Mouse (Mus musculus) lung, embryonic 14.5 days (tissue): ENCODE results near the gene Kctd6. TPM values are rescaled to one million over a fixed set of nuclear protein-coding genes. Genes with fewer than 3 reads are reported as not detected.

Source experiments
- ATAC-seq: fragments of 200-750 bp; cut with Nextera tagmentation; 2 replicates; pipeline ENCODE4 v1.8.0; 2017; ENCODE audit warnings: mild to moderate bottlenecking, moderate TSS enrichment, moderate library complexity; ENCODE audit not compliant: insufficient read depth
- DNase-seq: peaks from one replicate; pipeline ENCODE4 v3.0.0-alpha.2; 2015
- H3K27ac ChIP-seq: fragments of 300-500 bp; sonication (generic); 2 replicates; pipeline ENCODE4 v1.5.1; 2014; ENCODE audit warnings: low read depth, mild to moderate bottlenecking, moderate library complexity
- H3K27me3 ChIP-seq: fragments of 300-500 bp; sonication (generic); 2 replicates; pipeline ENCODE4 v1.6.1; 2014; ENCODE audit warnings: low read length, control low read depth; ENCODE audit not compliant: insufficient read depth
- H3K36me3 ChIP-seq: fragments of 300-500 bp; sonication (generic); 2 replicates; pipeline ENCODE4 v1.6.1; 2014; ENCODE audit warnings: control low read depth; ENCODE audit not compliant: insufficient read depth
- H3K4me1 ChIP-seq: fragments of 300-500 bp; sonication (generic); 2 replicates; pipeline ENCODE4 v1.6.1; 2014; ENCODE audit warnings: antibody characterized with exemption, control low read depth; ENCODE audit not compliant: insufficient read depth
- H3K4me2 ChIP-seq: fragments of 300-500 bp; sonication (generic); 2 replicates; pipeline ENCODE4 v1.6.1; 2014; ENCODE audit warnings: mild to moderate bottlenecking
- H3K4me3 ChIP-seq: fragments of 300-500 bp; sonication (generic); 2 replicates; pipeline ENCODE4 v1.5.1; 2014; ENCODE audit warnings: low read depth, low read length
- H3K9ac ChIP-seq: fragments of 300-500 bp; sonication (generic); 2 replicates; pipeline ENCODE4 v1.6.1; 2014
- H3K9me3 ChIP-seq: fragments of 300-500 bp; sonication (generic); 2 replicates; pipeline ENCODE4 v1.6.1; 2016; ENCODE audit warnings: low read depth, low read length, control low read depth
- CTCF ChIP-seq: IDR thresholded peaks from 2 replicates; pipeline ENCODE4 v1.5.1; 2016; ENCODE audit warnings: antibody characterized with exemption, low read depth
- WGBS: fragments of 180-500 bp; shearing (Covaris S2); extraction: QIAGEN DNeasy Blood & Tissue Kit; methylation state at CpG from one replicate; pipeline ENCODE4 v1.1.7; 2014; 5-methylcytosine and 5-hydroxymethylcytosine counted together
- polyA plus RNA-seq: library from polyadenylated mRNA; unstranded; fragments of >200 nt; fragmentation: Nextera tagmentation; extraction: Ambion mirVana; gene quantifications from 2 replicates; pipeline ENCODE4 v1.2.1, GENCODE M21; 2014

The Kctd6 gene
- polyA plus RNA-seq, 1 experiment from 2014 or later = 16.6 TPM

- no peak overlapping the region for H3K4me3 ChIP-seq
- no peak overlapping the region for H3K27ac ChIP-seq
- DNase-seq = no peak
- H3K9ac ChIP-seq = no peak overlapping the region
- H3K36me3 ChIP-seq = no peaks in the 10 kb centered on the region
- no peaks in the 10 kb centered on the region for H3K27me3 ChIP-seq
- H3K4me1 ChIP-seq = no peaks in the 10 kb centered on the region
- TF ChIP-seq CTCF = no peak
- no peak overlapping the region for H3K4me2 ChIP-seq
- no peaks in the 10 kb centered on the region for H3K9me3 ChIP-seq
- 68% methylated on average over 4 of the region's 4 CpGs for WGBS
- no peak for ATAC-seq
Observed at GRCm38 (mm10) chr14:8180371-8181035, 33.4 kb upstream of the Kctd6 start.

DNA sequence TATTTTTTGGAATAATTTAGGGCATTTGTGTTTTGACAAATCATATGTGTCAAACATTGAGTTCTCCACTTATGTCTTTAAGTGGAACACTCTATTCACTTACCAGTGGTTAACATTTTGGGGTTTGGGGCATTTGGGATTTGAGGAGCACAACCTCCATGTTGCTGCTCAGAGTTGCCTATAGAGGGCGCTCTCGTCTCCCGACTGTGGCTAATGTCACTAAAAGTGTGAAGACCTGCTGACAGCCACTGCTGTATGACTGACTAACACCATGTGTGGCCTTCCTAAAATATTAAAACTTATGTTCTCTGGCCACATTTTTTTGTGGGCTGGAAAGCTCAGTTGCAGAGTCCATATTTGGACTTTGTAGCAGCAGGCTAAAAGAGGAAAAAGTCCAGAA is 30.6 kb upstream of the Kctd6 start:
- H3K4me3 ChIP-seq = no peak overlapping the region
- ATAC-seq (no peak), DNase-seq (no peak)
- H3K36me3 ChIP-seq = no peaks in the 10 kb centered on the region
- no peak overlapping the region for H3K9ac ChIP-seq
- H3K9me3 ChIP-seq = no peaks in the 10 kb centered on the region
- no peaks in the 10 kb centered on the region for H3K27me3 ChIP-seq
- no peak overlapping the region for H3K27ac ChIP-seq
- H3K4me1 ChIP-seq = no peaks in the 10 kb centered on the region
- no peak overlapping the region for H3K4me2 ChIP-seq
- TF ChIP-seq CTCF = peak; percentile 26; the same call in 1 of the 2 replicates
- 58% methylated on average over 3 of the region's 3 CpGs for WGBS

- ATAC-seq (no peak), DNase-seq (peak; percentile 44)
- no peaks in the 10 kb centered on the region for H3K9me3 ChIP-seq
- WGBS = 82% methylated on average over 6 of the region's 6 CpGs
- TF ChIP-seq CTCF = no peak
- no peaks in the 10 kb centered on the region for H3K27me3 ChIP-seq
- H3K36me3 ChIP-seq = no peaks in the 10 kb centered on the region
- H3K4me3 ChIP-seq = no peak overlapping the region
- no peak overlapping the region for H3K27ac ChIP-seq
- no peak overlapping the region for H3K4me2 ChIP-seq
- H3K9ac ChIP-seq = no peak overlapping the region
- H3K4me1 ChIP-seq = no peaks in the 10 kb centered on the region
Observed at GRCm38 (mm10) chr14:8186278-8187045, 27.5 kb upstream of the Kctd6 start.

GRCm38 (mm10) chr14:8190556-8190955 is 23.4 kb upstream of the Kctd6 start:
- 87% methylated on average over 3 of the region's 3 CpGs for WGBS
- Histone ChIP-seq H3K4me3 (no peak overlapping the region), H3K4me2 (no peak overlapping the region), H3K4me1 (no peaks in the 10 kb centered on the region), H3K9me3 (no peaks in the 10 kb centered on the region), H3K36me3 (no peaks in the 10 kb centered on the region), H3K27me3 (no peaks in the 10 kb centered on the region), H3K9ac (no peak overlapping the region), H3K27ac (no peak overlapping the region)
- ATAC-seq (no peak), DNase-seq (no peak)
- no peak for TF ChIP-seq CTCF

- H3K4me2 ChIP-seq = no peak overlapping the region
- ATAC-seq = no peak
- DNase-seq = no peak
- no peak for TF ChIP-seq CTCF
- 51% methylated on average over 12 of the region's 12 CpGs for WGBS
- no peaks in the 10 kb centered on the region for H3K27me3 ChIP-seq
- no peak overlapping the region for H3K4me3 ChIP-seq
- no peak overlapping the region for H3K27ac ChIP-seq
- H3K4me1 ChIP-seq = no peaks in the 10 kb centered on the region
- H3K36me3 ChIP-seq = no peaks in the 10 kb centered on the region
- no peaks in the 10 kb centered on the region for H3K9me3 ChIP-seq
- H3K9ac ChIP-seq = no peak overlapping the region
Observed at GRCm38 (mm10) chr14:8191331-8191965, 22.5 kb upstream of the Kctd6 start.

DNA sequence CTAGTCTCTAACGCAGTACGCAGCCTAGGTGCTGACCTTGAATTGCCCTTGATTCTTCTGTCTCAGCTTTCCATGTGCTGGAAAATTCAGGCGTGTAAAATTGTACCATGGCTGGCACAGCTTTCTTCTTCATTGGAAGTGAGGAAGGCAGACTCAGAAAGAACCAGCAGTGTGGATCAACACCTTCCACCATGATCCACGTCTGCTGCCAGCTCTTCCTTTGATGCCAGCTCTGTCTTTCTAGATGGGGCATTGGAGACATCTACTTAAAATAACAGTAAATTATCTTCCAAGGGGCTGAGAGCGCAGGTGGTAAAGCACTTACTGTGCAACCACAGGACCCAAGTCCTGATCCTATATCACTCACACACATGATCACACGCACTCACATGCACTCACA is 21.2 kb upstream of the Kctd6 start:
- DNase-seq (no peak), ATAC-seq (no peak)
- H3K27me3 ChIP-seq = no peaks in the 10 kb centered on the region
- no peak overlapping the region for H3K4me2 ChIP-seq
- no peak overlapping the region for H3K4me3 ChIP-seq
- no peaks in the 10 kb centered on the region for H3K36me3 ChIP-seq
- no peaks in the 10 kb centered on the region for H3K9me3 ChIP-seq
- no peak for TF ChIP-seq CTCF
- no peak overlapping the region for H3K27ac ChIP-seq
- no peaks in the 10 kb centered on the region for H3K4me1 ChIP-seq
- no peak overlapping the region for H3K9ac ChIP-seq
- WGBS = 80% methylated on average over 6 of the region's 6 CpGs

GRCm38 (mm10) chr14:8200769-8201168 is 13.2 kb upstream of the Kctd6 start:
- Histone ChIP-seq H3K9ac (no peak overlapping the region), H3K27ac (no peak overlapping the region), H3K4me1 (no peaks in the 10 kb centered on the region), H3K4me3 (no peak overlapping the region), H3K4me2 (no peak overlapping the region), H3K27me3 (no peaks in the 10 kb centered on the region), H3K36me3 (no peaks in the 10 kb centered on the region), H3K9me3 (no peaks in the 10 kb centered on the region)
- peak; percentile 42 for DNase-seq
- no peak for TF ChIP-seq CTCF
- ATAC-seq = no peak; the same call in 1 of the 2 replicates
- WGBS = 55% methylated on average over 5 of the region's 5 CpGs
